Mouse (Mus musculus): ENCODE measurements around the gene Pidd1. TPM values are rescaled to one million over a fixed set of nuclear protein-coding genes. Genes with fewer than 3 reads are reported as not detected.

The Pidd1 gene
- polyA plus RNA-seq, 1 experiment from 2014 or later = 9.7 TPM

DNA sequence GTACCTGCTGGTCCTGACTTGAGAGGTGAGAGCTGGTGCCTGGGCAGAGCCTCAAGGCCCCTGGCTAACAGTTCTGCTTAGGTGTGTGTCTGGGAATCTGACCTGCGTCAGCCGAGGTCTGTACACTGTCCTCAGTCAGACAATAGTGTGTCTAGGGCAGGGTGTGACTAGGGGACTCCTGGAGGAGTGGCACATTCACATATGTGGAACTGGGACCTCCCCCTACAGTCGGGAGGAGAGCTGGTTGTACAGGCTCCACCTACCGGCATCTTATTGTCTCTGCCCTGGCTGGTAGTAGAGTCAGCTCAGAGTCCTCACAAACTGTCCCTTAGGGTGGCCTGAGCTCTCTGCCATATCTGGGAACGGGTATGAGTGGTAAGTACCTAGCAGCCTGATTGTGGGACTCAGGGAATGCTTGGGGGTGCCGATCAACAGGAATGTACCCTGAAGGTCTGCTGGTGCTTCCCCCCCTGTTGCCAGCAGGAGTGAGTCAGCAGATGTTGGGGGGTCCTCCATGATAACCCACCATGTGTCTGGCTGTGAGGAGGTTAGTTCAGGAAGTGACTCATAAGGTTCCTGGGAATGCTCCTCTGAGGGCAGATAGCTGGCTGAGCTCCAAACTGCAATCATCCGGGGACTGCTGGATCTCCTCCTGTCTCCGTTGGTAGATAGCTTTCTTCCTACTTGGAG, 24.8 kb upstream of the Pidd1 start:
- peak overlapping the region; percentile 75 for H3K27ac ChIP-seq (ENCODE audit: low read length)
- peak overlapping the region; percentile 85 for H3K9ac ChIP-seq (ENCODE audit: low read depth, low read length)
- no peaks in the 10 kb centered on the region for H3K9me3 ChIP-seq (replicated peaks; ENCODE audit: control insufficient read depth, low read length)
- ATAC-seq (ENCODE audit: low read depth) = peak; percentile 47
- peaks cover 12% of the 10 kb centered on the region for H3K36me3 ChIP-seq (ENCODE audit: control insufficient read depth, insufficient read depth)
- WGBS (ENCODE audit: insufficient replicate concordance) = 5% methylated on average over 8 of the region's 8 CpGs
- peak overlapping the region; percentile 97 for H3K4me2 ChIP-seq (ENCODE audit: low read depth, low read length)
- peak overlapping the region; percentile 75 for H3K4me3 ChIP-seq (ENCODE audit: low read depth, low read length)
- peaks cover 31% of the 10 kb centered on the region for H3K27me3 ChIP-seq (ENCODE audit: control insufficient read depth, insufficient read depth, low read depth, low read length)
- H3K4me1 ChIP-seq (ENCODE audit: control insufficient read depth, low read depth, low read length) = peaks cover 42% of the 10 kb centered on the region

DNA sequence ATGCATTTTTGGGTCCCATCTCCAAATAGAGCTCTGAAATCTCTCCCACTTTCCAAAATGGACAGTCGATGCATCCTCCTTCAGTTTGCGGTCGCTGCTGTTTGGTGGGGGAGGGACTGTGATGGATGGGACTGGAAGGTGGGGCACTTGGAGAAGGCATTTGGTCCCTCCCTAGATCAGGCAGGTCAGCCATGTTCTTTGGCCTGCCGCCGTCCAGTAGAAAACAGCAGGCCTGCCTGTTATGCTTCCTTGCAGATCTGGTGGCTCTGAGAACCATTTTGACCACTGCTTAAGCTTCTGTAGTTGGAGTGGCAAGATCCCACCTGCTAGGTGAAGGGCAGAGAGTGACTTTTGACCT, 24.3 kb upstream of the Pidd1 start:
- Histone ChIP-seq H3K9ac (ENCODE audit: low read depth, low read length) (peak overlapping the region; percentile 85), H3K9me3 (replicated peaks; ENCODE audit: control insufficient read depth, low read length) (no peaks in the 10 kb centered on the region), H3K4me1 (ENCODE audit: control insufficient read depth, low read depth, low read length) (peaks cover 37% of the 10 kb centered on the region), H3K27me3 (ENCODE audit: control insufficient read depth, insufficient read depth, low read depth, low read length) (peaks cover 36% of the 10 kb centered on the region), H3K4me3 (ENCODE audit: low read depth, low read length) (peak overlapping the region; percentile 75), H3K36me3 (ENCODE audit: control insufficient read depth, insufficient read depth) (peaks cover 12% of the 10 kb centered on the region), H3K27ac (ENCODE audit: low read length) (peak overlapping the region; percentile 75), H3K4me2 (ENCODE audit: low read depth, low read length) (peak overlapping the region; percentile 97)
- 26% methylated on average over 5 of the region's 5 CpGs for WGBS (ENCODE audit: insufficient replicate concordance)
- ATAC-seq (ENCODE audit: low read depth) = no peak

DNA sequence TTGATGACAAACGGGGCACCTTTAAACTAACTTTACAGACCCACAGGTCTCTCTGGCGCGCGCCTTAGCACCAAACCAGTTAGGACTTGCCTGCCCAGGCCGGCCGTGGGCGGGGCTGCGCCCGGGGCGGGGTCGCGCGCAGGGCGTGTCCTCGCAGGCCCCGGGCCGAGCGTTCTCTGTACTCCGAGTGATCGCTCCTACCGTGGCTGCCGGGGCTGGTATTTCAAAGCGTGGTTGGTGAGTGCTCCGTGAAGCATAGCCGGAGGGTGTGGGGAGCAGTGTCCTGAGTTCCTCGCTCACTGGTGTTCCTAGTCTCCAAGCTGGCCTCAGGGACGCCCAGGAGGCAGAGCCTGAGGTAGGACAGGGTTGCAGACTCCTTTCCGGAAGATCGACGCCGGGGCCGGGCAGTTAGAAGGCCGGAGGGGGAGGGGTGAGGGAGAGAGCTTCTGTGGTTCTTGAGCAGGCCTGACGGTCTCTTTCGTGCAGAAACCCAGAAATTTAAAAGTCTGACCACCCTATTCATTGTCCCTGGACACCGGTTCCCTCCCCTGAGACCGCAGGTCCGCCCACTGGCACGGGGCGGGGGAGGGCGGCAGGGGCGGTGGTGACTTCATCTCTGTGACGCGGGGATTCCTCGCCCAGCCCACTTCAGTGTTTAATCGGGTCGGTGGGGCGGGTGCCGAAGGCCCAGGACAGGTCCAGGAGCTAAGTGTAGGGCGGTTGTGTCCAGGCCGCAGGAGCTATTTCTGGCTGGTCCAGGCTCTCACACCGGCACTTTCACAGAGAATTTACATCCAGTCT, 23.6 kb upstream of the Pidd1 start, which contains the start of gene Cd151:
Gene Cd151 (plus strand): TSS at position 163 of the 801 bp plus-strand sequence.
- ATAC-seq (ENCODE audit: low read depth) = peak; percentile 89
- peak within 1 kb of the TSS; percentile 75 for H3K4me3 ChIP-seq (ENCODE audit: low read depth, low read length)
- peaks cover 37% of the 10 kb centered on the region for H3K4me1 ChIP-seq (ENCODE audit: control insufficient read depth, low read depth, low read length)
- under 1% methylated on average over 52 of the region's 52 CpGs for WGBS (ENCODE audit: insufficient replicate concordance)
- peak within 1 kb of the TSS; percentile 97 for H3K4me2 ChIP-seq (ENCODE audit: low read depth, low read length)
- peak within 1 kb of the TSS; percentile 75 for H3K27ac ChIP-seq (ENCODE audit: low read length)
- peaks cover 9% of the 10 kb centered on the region for H3K36me3 ChIP-seq (ENCODE audit: control insufficient read depth, insufficient read depth)
- H3K9me3 ChIP-seq (replicated peaks; ENCODE audit: control insufficient read depth, low read length) = no peaks in the 10 kb centered on the region
- H3K9ac ChIP-seq (ENCODE audit: low read depth, low read length) = peak within 1 kb of the TSS; percentile 85
- peaks cover 43% of the 10 kb centered on the region for H3K27me3 ChIP-seq (ENCODE audit: control insufficient read depth, insufficient read depth, low read depth, low read length)

DNA sequence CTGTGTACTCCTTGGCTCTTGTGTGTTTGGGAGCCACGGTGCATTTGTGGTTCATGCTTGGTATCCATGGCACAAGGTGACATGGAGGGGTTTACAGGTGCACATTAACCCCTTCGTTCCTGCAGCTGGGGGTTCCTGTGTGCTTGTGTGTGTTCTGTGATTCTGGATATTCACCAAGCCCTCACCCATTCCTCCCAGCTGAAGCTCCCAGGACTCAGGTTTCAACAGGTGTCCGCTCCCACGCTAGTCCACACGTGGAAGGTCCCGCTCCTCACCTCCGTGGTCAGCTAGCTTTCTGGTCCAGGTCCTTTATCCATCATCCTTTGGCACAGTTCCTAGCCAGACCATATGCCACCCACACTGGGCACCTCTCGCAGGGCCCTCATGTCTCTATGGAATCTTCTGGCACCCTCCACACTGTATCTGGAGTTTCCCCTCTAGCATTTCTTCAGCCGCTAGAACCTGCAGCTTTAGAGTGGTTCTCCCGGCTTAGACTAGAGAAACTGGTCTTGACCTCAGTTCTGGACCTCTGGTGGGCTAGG, 22.9 kb upstream of the Pidd1 start:
- H3K9ac ChIP-seq (ENCODE audit: low read depth, low read length) = peak overlapping the region; percentile 85
- ATAC-seq (ENCODE audit: low read depth) = no peak
- WGBS (ENCODE audit: insufficient replicate concordance) = 57% methylated on average over 10 of the region's 10 CpGs
- H3K27me3 ChIP-seq (ENCODE audit: control insufficient read depth, insufficient read depth, low read depth, low read length) = peaks cover 51% of the 10 kb centered on the region
- peaks cover 37% of the 10 kb centered on the region for H3K4me1 ChIP-seq (ENCODE audit: control insufficient read depth, low read depth, low read length)
- H3K4me2 ChIP-seq (ENCODE audit: low read depth, low read length) = peak overlapping the region; percentile 97
- no peaks in the 10 kb centered on the region for H3K9me3 ChIP-seq (replicated peaks; ENCODE audit: control insufficient read depth, low read length)
- peak overlapping the region; percentile 75 for H3K4me3 ChIP-seq (ENCODE audit: low read depth, low read length)
- H3K36me3 ChIP-seq (ENCODE audit: control insufficient read depth, insufficient read depth) = peaks cover 9% of the 10 kb centered on the region
- H3K27ac ChIP-seq (ENCODE audit: low read length) = 0 out of 2 replicates have a peak overlapping the region, but pooled peaks have one; percentile 45

DNA sequence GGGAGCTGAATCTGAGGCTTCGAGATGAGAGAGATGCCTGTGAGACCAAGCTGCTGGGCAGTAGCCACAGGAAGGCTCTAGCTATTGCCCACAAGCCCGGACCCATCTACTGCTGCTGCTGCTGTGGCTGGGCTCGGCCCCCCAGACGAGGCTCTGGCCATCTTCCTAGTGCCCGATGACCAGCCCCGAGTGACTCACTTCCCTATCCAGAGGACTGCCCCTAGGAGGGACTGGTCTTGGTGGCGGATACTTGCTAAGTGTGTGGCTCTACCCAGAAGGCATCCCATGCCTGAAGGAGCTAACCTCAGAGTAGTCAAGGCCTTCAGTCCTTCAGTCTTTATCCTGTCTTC, 22.2 kb upstream of the Pidd1 start:
- H3K4me2 ChIP-seq (ENCODE audit: low read depth, low read length) = no peak overlapping the region
- H3K4me1 ChIP-seq (ENCODE audit: control insufficient read depth, low read depth, low read length) = peaks cover 37% of the 10 kb centered on the region
- H3K9me3 ChIP-seq (replicated peaks; ENCODE audit: control insufficient read depth, low read length) = no peaks in the 10 kb centered on the region
- peaks cover 57% of the 10 kb centered on the region for H3K27me3 ChIP-seq (ENCODE audit: control insufficient read depth, insufficient read depth, low read depth, low read length)
- 57% methylated on average over 7 of the region's 7 CpGs for WGBS (ENCODE audit: insufficient replicate concordance)
- peaks cover 7% of the 10 kb centered on the region for H3K36me3 ChIP-seq (ENCODE audit: control insufficient read depth, insufficient read depth)
- H3K4me3 ChIP-seq (ENCODE audit: low read depth, low read length) = no peak overlapping the region
- H3K9ac ChIP-seq (ENCODE audit: low read depth, low read length) = no peak overlapping the region
- no peak for ATAC-seq (ENCODE audit: low read depth)
- H3K27ac ChIP-seq (ENCODE audit: low read length) = no peak overlapping the region

DNA sequence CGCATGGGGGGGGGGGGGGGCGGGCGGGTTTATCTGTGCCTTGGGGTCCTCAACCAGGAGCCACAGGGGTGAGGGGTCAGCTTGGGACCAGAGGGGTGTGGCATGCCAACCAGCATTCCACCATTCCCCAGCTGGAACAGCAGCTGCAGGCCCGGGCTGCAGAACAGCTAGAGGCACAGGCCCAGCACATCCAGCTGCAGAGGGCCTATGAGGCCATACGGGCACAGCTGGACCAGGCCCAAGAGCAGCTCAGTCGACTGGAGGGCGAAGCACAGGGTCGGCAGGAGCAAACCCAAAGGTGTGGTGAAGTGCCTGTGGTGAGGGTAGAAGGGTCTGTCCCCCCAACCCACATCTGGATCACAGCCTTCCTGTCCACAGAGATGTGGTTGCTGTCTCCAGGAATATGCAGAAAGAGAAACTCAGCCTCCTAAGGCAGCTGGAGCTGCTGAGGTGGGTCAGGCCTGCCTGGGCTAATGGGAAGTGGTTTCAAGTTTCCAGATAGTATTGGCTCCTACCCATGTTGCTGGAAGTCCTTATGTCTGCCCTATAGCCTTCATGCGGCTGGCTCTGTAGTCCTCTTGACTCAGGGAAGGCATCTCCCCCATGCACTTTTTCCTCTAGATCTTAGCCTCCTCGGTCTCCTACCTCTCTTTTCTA, 21.7 kb upstream of the Pidd1 start:
- no peak overlapping the region for H3K27ac ChIP-seq (ENCODE audit: low read length)
- H3K9ac ChIP-seq (ENCODE audit: low read depth, low read length) = no peak overlapping the region
- no peak overlapping the region for H3K4me3 ChIP-seq (ENCODE audit: low read depth, low read length)
- no peak overlapping the region for H3K4me2 ChIP-seq (ENCODE audit: low read depth, low read length)
- H3K4me1 ChIP-seq (ENCODE audit: control insufficient read depth, low read depth, low read length) = peaks cover 37% of the 10 kb centered on the region
- 50% methylated on average over 10 of the region's 10 CpGs for WGBS (ENCODE audit: insufficient replicate concordance)
- peaks cover 62% of the 10 kb centered on the region for H3K27me3 ChIP-seq (ENCODE audit: control insufficient read depth, insufficient read depth, low read depth, low read length)
- no peaks in the 10 kb centered on the region for H3K9me3 ChIP-seq (replicated peaks; ENCODE audit: control insufficient read depth, low read length)
- no peak for ATAC-seq (ENCODE audit: low read depth)
- peaks cover 5% of the 10 kb centered on the region for H3K36me3 ChIP-seq (ENCODE audit: control insufficient read depth, insufficient read depth)

DNA sequence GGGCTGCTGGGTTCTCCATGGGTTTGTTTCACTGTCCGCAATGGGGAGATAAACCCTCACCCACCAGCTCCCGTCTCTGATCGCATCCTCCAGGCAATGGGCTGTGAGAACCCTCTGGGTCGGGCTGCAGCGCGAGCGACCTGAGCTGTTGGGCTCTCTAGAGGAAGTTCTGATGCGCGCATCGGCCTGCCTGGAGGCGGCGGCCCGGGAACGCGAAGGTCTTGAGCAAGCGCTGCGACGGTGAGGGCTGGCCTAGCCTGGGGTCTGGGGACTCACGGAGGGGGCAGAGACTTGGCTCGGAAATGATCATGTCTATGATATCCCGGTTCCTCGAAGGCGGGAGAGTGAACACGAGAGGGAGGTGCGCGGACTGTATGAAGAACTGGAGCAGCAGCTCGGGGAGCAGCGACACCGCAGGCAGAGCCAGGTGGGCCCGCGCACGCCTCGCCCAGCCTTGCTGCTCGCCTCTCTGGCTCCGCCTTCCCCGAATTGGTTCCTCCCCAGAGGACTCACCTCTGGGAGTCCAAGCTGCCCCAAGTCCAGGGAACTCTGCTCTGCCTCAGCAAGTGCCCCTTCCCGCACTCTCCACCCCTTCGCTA, 20.9 kb upstream of the Pidd1 start:
- Histone ChIP-seq H3K27me3 (ENCODE audit: control insufficient read depth, insufficient read depth, low read depth, low read length) (peaks cover 66% of the 10 kb centered on the region), H3K4me3 (ENCODE audit: low read depth, low read length) (peak overlapping the region; percentile 19; the same call in 1 of the 2 replicates), H3K9me3 (replicated peaks; ENCODE audit: control insufficient read depth, low read length) (no peaks in the 10 kb centered on the region), H3K27ac (ENCODE audit: low read length) (no peak overlapping the region), H3K9ac (ENCODE audit: low read depth, low read length) (peak overlapping the region; percentile 11; the same call in 1 of the 2 replicates), H3K4me1 (ENCODE audit: control insufficient read depth, low read depth, low read length) (peaks cover 37% of the 10 kb centered on the region), H3K4me2 (ENCODE audit: low read depth, low read length) (peak overlapping the region; percentile 4; the same call in 1 of the 2 replicates), H3K36me3 (ENCODE audit: control insufficient read depth, insufficient read depth) (no peaks in the 10 kb centered on the region)
- 10% methylated on average over 38 of the region's 38 CpGs for WGBS (ENCODE audit: insufficient replicate concordance)
- no peak for ATAC-seq (ENCODE audit: low read depth)

DNA sequence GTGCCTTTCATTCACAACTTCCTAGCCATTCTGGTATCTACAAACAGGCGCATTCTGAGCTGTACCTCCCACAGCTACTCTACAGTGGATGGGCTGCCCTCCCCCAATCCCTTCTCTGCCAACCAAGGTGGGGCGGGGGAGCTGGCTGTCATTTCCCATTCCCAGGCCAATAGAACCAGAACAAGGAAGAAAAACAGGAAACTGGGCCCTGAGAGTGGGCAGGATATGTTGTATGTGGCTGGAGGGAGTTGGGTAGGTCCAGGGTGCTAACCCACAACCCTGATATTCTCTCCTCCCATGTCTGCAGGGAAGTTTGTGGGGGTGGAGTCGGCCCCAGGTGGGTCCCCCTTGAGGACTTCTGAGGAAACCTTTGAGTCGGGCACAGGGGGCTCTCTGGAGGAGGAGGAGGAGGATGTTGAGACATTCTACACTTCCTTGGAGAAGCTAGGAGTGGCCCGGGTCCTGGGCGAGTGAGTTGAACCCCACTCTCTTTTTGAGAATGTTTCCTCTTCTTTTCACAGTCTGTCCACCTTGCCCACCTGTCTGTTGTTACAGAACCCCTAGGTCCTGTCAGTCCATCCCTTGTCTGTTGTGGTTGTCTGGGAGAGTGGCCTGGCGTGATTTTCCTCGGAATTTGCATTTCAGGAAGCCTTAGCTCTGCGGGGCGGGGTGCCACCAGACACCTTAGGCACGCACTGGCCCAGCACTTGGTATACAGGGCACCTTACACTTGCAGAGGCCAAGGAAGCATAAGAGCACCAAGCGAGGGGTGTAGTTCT, 20.2 kb upstream of the Pidd1 start:
- H3K27ac ChIP-seq (ENCODE audit: low read length) = no peak overlapping the region
- no peak overlapping the region for H3K9ac ChIP-seq (ENCODE audit: low read depth, low read length)
- H3K4me3 ChIP-seq (ENCODE audit: low read depth, low read length) = peak overlapping the region; percentile 19; the same call in 1 of the 2 replicates
- no peak for ATAC-seq (ENCODE audit: low read depth)
- WGBS (ENCODE audit: insufficient replicate concordance) = 23% methylated on average over 12 of the region's 12 CpGs
- no peaks in the 10 kb centered on the region for H3K36me3 ChIP-seq (ENCODE audit: control insufficient read depth, insufficient read depth)
- no peaks in the 10 kb centered on the region for H3K9me3 ChIP-seq (replicated peaks; ENCODE audit: control insufficient read depth, low read length)
- peaks cover 71% of the 10 kb centered on the region for H3K27me3 ChIP-seq (ENCODE audit: control insufficient read depth, insufficient read depth, low read depth, low read length)
- H3K4me2 ChIP-seq (ENCODE audit: low read depth, low read length) = peak overlapping the region; percentile 4; the same call in 1 of the 2 replicates
- peaks cover 32% of the 10 kb centered on the region for H3K4me1 ChIP-seq (ENCODE audit: control insufficient read depth, low read depth, low read length)

Data from liver, embryonic 16.5 days (tissue).